Mouse (Mus musculus): Measurements from ENCODE around the gene Ubtd1. TPM values are rescaled to one million over a fixed set of nuclear protein-coding genes. Genes with fewer than 3 reads are reported as not detected.

The Ubtd1 gene
- total and polyA plus RNA-seq, 3 experiments = 9.1 to 15.5 TPM; not detected in 1

GRCm38 (mm10) chr19:42034146-42034775 is 52.7 kb downstream of the Ubtd1 start:
- DNase-seq (ENCODE audit: low read depth, low spot score) = peak; percentile 49
- H3K27ac ChIP-seq (ENCODE audit: control insufficient read depth, low read depth, low read length) = 0 out of 2 replicates have a peak overlapping the region, but pooled peaks have one; percentile 8

GRCm38 (mm10) chr19:42034881-42035455 is 53.4 kb downstream of the Ubtd1 start:
- DNase-seq (ENCODE audit: low read depth, low spot score) = no peak
- no peaks in the 10 kb centered on the region for H3K36me3 ChIP-seq (ENCODE audit: control insufficient read depth in 1 of 2, insufficient read depth in 2 of 2, low read length in 2 of 2)
- peaks cover 0 to 7% of the 10 kb centered on the region in 2 experiments; a peak in 3 of 4 replicates for H3K4me1 ChIP-seq (ENCODE audit: control insufficient read depth in 1 of 2, insufficient read depth in 2 of 2, low read length in 2 of 2)
- H3K9ac ChIP-seq (ENCODE audit: control insufficient read depth, low read depth, low read length, poor library complexity, severe bottlenecking) = 0 out of 2 replicates have a peak overlapping the region, but pooled peaks have one; percentile 1
- H3K4me3 ChIP-seq (ENCODE audit: control insufficient read depth in 1 of 2, insufficient read depth in 1 of 2, low read depth in 2 of 2, low read length in 2 of 2) = no peak overlapping the region; a peak in 1 of 4 replicates
- no peak for TF ChIP-seq USF1 (IDR thresholded peaks at IDR 0.05; ENCODE audit: low read depth, low read length)
- TF ChIP-seq POLR2AphosphoS5 (IDR thresholded peaks at IDR 0.05; ENCODE audit: borderline replicate concordance, low read depth, low read length) = no peak
- no peak for TF ChIP-seq POLR2AphosphoS2 (IDR thresholded peaks at IDR 0.05; ENCODE audit: low read length)
- TF ChIP-seq MYC (IDR thresholded peaks at IDR 0.05; ENCODE audit: low read depth, low read length) = no peak
- TF ChIP-seq ZC3H11A (IDR thresholded peaks at IDR 0.05; ENCODE audit: low read depth, low read length) = no peak
- no peak for TF ChIP-seq MEF2A (IDR thresholded peaks at IDR 0.05; ENCODE audit: extremely low read depth, insufficient replicate concordance, low read depth, low read length, poor library complexity, severe bottlenecking)
- TF ChIP-seq UBTF (IDR thresholded peaks at IDR 0.05; ENCODE audit: borderline replicate concordance, insufficient read depth, low read depth, low read length) = no peak
- TF ChIP-seq BHLHE40 (IDR thresholded peaks at IDR 0.05; ENCODE audit: borderline replicate concordance, low read depth, low read length) = no peak
- no peak for TF ChIP-seq MAFK (IDR thresholded peaks at IDR 0.05; ENCODE audit: borderline replicate concordance, low read depth, low read length)
- TF ChIP-seq SIN3A (IDR thresholded peaks at IDR 0.05; ENCODE audit: low read length) = no peak
- TF ChIP-seq RAD21 (IDR thresholded peaks at IDR 0.05; ENCODE audit: low read depth, low read length) = no peak
- TF ChIP-seq TBP (IDR thresholded peaks at IDR 0.05; ENCODE audit: low read depth, low read length) = no peak
- TF ChIP-seq MAZ (IDR thresholded peaks at IDR 0.05; ENCODE audit: low read depth, low read length) = no peak
- TF ChIP-seq CHD2 (IDR thresholded peaks at IDR 0.05; ENCODE audit: low read length) = no peak
- no peaks in the 10 kb centered on the region for H3K9me3 ChIP-seq (replicated peaks; ENCODE audit: insufficient read depth, low read length)
- no peaks in the 10 kb centered on the region for H3K79me2 ChIP-seq (ENCODE audit: control insufficient read depth, insufficient read depth, low read length, poor library complexity)
- H3K27ac ChIP-seq (ENCODE audit: control insufficient read depth, low read depth, low read length) = no peak overlapping the region
- peaks cover 3 to 4% of the 10 kb centered on the region in 2 experiments; a peak in 3 of 4 replicates for H3K27me3 ChIP-seq (ENCODE audit: control insufficient read depth in 1 of 2, insufficient read depth in 2 of 2, low read length in 2 of 2)

More at GRCm38 (mm10) chr19:42034146-42034775, 52.7 kb downstream of the Ubtd1 start:
- Histone ChIP-seq H3K4me3 (ENCODE audit: control insufficient read depth in 1 of 2, insufficient read depth in 1 of 2, low read depth in 2 of 2, low read length in 2 of 2) (no peak overlapping the region), H3K79me2 (ENCODE audit: control insufficient read depth, insufficient read depth, low read length, poor library complexity) (no peaks in the 10 kb centered on the region), H3K36me3 (ENCODE audit: control insufficient read depth in 1 of 2, insufficient read depth in 2 of 2, low read length in 2 of 2) (no peaks in the 10 kb centered on the region), H3K4me1 (ENCODE audit: control insufficient read depth in 1 of 2, insufficient read depth in 2 of 2, low read length in 2 of 2) (peaks cover 0 to 7% of the 10 kb centered on the region in 2 experiments; a peak in 3 of 4 replicates), H3K9ac (ENCODE audit: control insufficient read depth, low read depth, low read length, poor library complexity, severe bottlenecking) (no peak overlapping the region), H3K9me3 (replicated peaks; ENCODE audit: insufficient read depth, low read length) (no peaks in the 10 kb centered on the region), H3K27me3 (ENCODE audit: control insufficient read depth in 1 of 2, insufficient read depth in 2 of 2, low read length in 2 of 2) (no peaks in the 10 kb centered on the region; a peak in 2 of 4 replicates)
- TF ChIP-seq ELF1 (IDR thresholded peaks at IDR 0.05; ENCODE audit: low read depth, low read length) (peak; percentile 43; the same call in 1 of the 2 replicates), RAD21 (IDR thresholded peaks at IDR 0.05; ENCODE audit: low read depth, low read length) (no peak), USF2 (IDR thresholded peaks at IDR 0.05; ENCODE audit: borderline replicate concordance in 1 of 2, insufficient read depth in 1 of 2, low read depth in 1 of 2, low read length in 2 of 2) (no peak), RCOR1 (IDR thresholded peaks at IDR 0.05; ENCODE audit: low read depth, low read length) (no peak), USF1 (IDR thresholded peaks at IDR 0.05; ENCODE audit: low read depth, low read length) (peak; percentile 36), MAX (IDR thresholded peaks at IDR 0.05; ENCODE audit: low read length) (no peak)
